In the genomic region with DNA sequence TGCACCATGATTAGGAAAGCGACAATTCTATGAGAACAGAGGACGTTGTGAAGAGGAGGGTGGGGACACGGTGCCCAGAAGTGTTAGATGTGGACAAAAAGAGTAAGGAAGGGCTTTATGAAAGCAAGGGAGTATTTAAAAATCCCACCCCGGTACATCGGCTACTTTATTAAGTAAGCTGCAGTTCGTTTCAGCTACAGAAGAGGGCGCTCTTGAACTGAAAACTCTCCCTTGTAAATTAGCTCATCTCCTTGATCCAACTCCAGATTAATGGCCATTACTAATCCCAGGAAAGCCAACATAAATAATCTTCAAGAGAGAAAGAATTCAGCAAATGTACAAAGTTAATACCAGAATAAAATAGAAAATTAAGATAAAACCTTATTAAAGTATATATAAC, we compare ENCODE assay signal across 9 mouse cellular contexts. TPM values are rescaled to one million over a fixed set of nuclear protein-coding genes. Genes with fewer than 3 reads are reported as not detected.
DNase-seq lines count a peak whose midpoint lies in the region; TF ChIP-seq lines count a peak whose summit lies in the region.
"Had no signal": no experiment of that assay in that cellular context is flagged by ENCODE, and none has a peak within 500 bp of the region (broad histone marks: within the 10 kb centered on the region; RNA-seq: fewer than 3 reads in every experiment).

No protein-coding gene starts in this region.

- no peak overlapping the region for H3K27ac ChIP-seq in left cerebral cortex, adult 2 months
- H3K27ac ChIP-seq: heart, embryonic 15.5 days had no signal

- TF ChIP-seq CTCF in left cerebral cortex, adult 2 months (IDR thresholded peaks at IDR 0.05): peak; percentile 87

- intact Hi-C loops in left cerebral cortex, adult 2 months (cut with DNase I): loop anchor here (10.0 kb wide), 1 partner anchor 1044 kb away; no protein-coding TSS in a partner anchor
- intact Hi-C loops in left cerebral cortex, postnatal 36 days (cut with DNase I): no loop called here

- no peak overlapping the region for H3K4me3 ChIP-seq in left cerebral cortex, adult 2 months
- H3K4me3 ChIP-seq: heart, embryonic 15.5 days had no signal

- peak; percentile 31 to 37 for DNase-seq in adrenal gland, adult 18-20 months (ENCODE audit: low spot score in 2 of 2)
- no peak for DNase-seq in adrenal gland, postnatal 4 days (ENCODE audit: low spot score in 2 of 2)
- peak; percentile 35 to 44 for DNase-seq in left cerebral cortex, adult 2 months (ENCODE audit: extremely low spot score in 1 of 2, low spot score in 2 of 2)
- DNase-seq in left cerebral cortex, postnatal 36 days (ENCODE audit: low spot score in 2 of 2): no peak
- DNase-seq in c-Kit-positive CD71-negative TER-119-negative erythroid progenitor cells, embryonic 14.5 days (ENCODE audit: low read depth): peak; percentile 43
- DNase-seq in heart, postnatal 4 days: peak; percentile 47
- peak; percentile 15 to 33 for DNase-seq in lung, adult 18-20 months
- no peak for DNase-seq in testis, postnatal 10 days (ENCODE audit: low spot score)

RNA-seq across cellular contexts. Expression of a gene that starts 47.2 kb away (rescaled TPM):
- total RNA-seq in adrenal gland, adult 18-20 months (2021): 10 to 100 TPM; 50.6 to 63.5 TPM
- total RNA-seq in adrenal gland, postnatal 4 days (2021): 10 to 100 TPM; 52.9 to 59.3 TPM
- 10 to 100 TPM; 49.8 to 51.9 TPM for total RNA-seq in left cerebral cortex, adult 2 months (2021)
- 10 to 100 TPM; 49.5 to 52.9 TPM for total RNA-seq in left cerebral cortex, postnatal 36 days (2021)
- total RNA-seq in heart, postnatal 4 days (2021): 10 to 100 TPM; 32.4 to 35.8 TPM

Comparison
In these comparisons a context has a peak if more than half of its experiments do, and no peak if none do; other contexts are left out.
1. DNase-seq: peak in adrenal gland, adult 18-20 months (2 of 2), left cerebral cortex, adult 2 months (2 of 2), c-Kit-positive CD71-negative TER-119-negative erythroid progenitor cells, embryonic 14.5 days (single experiment), heart, postnatal 4 days (single experiment) and lung, adult 18-20 months (2 of 2); none in adrenal gland, postnatal 4 days (0 of 2), left cerebral cortex, postnatal 36 days (0 of 2) and testis, postnatal 10 days (single experiment).